Mouse (Mus musculus): Measurements from ENCODE around the gene Gm20388. TPM values are rescaled to one million over a fixed set of nuclear protein-coding genes. Genes with fewer than 3 reads are reported as not detected.

Gene Gm20388
- 28.4 and 30.8 TPM in 2 replicates for polyA plus RNA-seq (2012; rRNA removed)

GRCm38 (mm10) chr8:119910547-119911257 is at the start of gene Gm20388:
Gm20388 (plus strand) TSS chr8:119910841.

GRCm38 (mm10) chr8:119861706-119862389 is 48.8 kb upstream of the Gm20388 start, which contains the start of gene Klhl36:
Klhl36 (plus strand) TSS chr8:119862266.

DNA sequence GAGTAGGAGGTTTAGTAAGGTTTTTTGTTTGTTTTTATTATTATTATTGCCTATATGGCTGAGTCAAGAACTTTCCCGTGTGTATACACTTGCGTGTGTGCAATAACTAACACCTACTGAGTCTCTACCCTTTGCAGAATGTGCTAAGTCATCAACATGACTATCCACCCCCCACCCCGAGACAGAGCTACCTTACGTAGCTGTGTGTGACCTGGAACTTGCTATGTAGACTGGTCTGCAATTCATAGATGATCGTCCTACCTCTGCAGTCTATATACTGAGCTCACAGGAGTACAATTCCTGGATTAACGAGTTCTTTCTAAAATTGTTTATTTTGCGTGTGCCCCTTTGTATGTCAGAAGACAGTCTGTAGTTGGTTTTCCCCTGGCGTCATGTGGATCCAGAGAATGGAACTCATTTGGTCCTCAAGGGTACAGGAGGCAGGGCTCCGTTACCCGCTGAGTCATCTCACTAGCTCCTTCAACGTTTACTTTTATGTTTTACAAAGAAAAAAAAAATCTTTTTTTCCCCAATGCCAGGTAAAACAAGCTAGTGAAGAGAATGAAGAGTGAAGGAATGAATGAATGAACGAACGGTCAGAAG is 596 bp upstream of the Gm20388 start, which contains the start of gene Usp10:
TSS of gene Usp10 (plus strand) at position 417 of the 603 bp plus-strand sequence.

GRCm38 (mm10) chr8:119992249-119992648 is 81.6 kb downstream of the Gm20388 start, which contains the start of gene Crispld2:
Crispld2 (plus strand) TSS chr8:119992438.

DNA sequence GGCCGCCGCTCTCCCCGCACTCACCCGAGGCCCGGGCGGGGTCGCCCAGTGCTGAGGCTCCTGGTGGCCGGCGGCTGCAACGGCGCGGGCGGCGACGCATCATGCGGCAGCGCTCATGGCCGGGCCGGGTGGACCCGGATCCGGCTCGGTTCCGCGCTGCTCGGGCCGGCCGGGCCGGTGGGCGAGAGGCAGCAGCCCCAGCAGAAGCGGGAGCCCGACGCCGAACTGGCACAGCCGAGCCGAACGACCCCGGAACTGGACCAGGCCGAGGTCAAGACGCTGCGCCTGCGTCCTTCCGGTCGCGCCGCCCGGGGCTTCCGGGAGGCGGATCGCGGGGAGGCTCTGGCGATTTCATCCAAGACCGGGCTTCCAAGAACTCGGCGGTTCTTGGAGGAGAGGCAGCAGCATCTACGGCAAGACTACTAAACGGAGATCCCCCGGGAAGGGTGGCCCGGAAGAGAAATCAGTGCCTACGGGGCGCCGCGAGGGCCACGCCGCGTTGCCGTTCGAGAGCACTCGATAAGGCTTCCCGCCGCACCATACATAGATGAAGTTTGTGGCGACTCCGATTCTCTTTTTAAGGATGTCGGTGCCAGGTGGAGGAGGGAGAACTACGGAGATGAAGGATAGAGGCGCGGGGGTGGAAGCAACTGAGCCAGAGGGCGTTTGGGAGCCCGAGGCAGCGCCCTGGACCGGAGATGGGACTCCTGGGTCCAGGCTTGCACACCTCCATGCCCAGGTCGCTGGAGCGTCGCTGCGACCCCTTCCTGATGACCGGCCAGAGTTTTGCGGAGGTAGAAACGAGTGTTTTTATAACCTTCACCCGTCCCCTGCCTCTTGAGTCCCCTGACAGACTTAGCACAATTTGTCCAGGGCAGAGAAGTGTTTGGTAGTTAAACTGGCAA is 190.7 kb downstream of the Gm20388 start, which contains the start of gene Zdhhc7:
TSS of gene Zdhhc7 (minus strand) at position 415 of the 905 bp plus-strand sequence.

DNA sequence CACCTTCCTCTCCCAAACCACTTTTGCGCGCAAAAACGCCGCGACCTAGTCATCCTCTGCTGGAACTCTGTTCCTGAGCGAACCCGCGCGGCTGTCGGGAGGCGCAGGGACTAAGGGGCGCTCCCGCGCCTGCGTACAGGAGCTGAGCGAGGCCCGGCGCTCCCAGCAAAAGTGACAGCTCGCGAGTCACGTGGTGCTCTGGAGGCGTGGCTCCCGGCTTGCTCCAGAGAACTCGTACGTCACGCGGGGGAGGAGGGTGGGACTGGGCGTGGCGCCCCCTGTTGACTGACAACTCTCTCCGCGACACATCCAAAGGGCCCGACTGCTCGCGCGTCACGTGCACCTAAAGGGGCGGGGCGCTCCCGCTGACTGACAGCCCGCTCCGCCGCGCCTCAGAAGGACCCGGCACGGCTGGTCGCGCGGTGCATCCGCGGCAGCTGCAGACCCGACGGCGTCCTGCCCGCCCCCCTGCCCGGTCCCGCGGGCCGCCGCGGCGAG is 203.2 kb downstream of the Gm20388 start, which contains the start of gene 6430548M08Rik:
TSS of gene 6430548M08Rik (plus strand) at position 395 of the 498 bp plus-strand sequence.

DNA sequence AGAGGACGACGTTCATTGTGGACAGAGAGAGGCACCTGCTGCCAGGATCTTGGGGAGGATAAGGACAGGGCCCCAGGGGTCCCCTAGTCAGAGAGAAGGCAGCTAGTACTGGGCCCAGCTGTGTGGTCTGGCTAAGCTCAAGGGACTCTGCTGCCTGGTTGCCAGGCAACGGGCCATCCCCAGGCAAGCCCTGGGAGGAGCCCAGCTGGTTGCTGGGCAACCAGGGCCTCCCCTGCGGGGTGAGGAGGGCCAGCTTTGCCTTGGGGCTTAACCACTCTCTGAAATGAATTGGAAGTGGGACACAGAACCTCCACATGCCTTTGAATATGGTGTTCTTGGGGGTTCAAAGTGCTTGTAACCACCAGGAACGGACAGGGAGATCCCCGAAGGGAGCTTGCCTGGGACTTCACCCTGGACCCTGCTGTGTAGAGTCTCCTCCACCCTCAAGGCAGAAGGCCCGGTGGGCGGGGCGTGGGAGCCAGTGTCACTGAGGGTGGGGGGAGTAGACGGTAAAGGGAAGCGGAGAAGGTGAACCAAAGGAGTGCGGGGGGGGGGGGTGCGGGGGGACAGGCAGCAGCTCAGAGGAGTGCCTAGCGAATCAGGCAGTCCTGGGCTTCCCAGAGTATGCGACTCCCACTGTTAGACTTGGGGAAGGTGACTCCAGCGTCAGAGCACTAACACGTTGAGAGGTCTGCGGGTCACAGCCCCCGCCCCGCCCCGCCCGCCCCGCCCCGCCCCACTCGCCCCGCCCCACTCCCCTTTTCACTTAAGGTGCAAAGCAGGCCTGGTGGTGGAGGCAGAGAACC is 266.9 kb downstream of the Gm20388 start, which contains the start of gene Fam92b:
TSS of gene Fam92b (minus strand) at position 149 of the 806 bp plus-strand sequence.

GRCm38 (mm10) chr8:120227891-120228591 is 317.4 kb downstream of the Gm20388 start, which contains the start of gene Gse1:
Gse1 (plus strand) TSS chr8:120228456.

DNA sequence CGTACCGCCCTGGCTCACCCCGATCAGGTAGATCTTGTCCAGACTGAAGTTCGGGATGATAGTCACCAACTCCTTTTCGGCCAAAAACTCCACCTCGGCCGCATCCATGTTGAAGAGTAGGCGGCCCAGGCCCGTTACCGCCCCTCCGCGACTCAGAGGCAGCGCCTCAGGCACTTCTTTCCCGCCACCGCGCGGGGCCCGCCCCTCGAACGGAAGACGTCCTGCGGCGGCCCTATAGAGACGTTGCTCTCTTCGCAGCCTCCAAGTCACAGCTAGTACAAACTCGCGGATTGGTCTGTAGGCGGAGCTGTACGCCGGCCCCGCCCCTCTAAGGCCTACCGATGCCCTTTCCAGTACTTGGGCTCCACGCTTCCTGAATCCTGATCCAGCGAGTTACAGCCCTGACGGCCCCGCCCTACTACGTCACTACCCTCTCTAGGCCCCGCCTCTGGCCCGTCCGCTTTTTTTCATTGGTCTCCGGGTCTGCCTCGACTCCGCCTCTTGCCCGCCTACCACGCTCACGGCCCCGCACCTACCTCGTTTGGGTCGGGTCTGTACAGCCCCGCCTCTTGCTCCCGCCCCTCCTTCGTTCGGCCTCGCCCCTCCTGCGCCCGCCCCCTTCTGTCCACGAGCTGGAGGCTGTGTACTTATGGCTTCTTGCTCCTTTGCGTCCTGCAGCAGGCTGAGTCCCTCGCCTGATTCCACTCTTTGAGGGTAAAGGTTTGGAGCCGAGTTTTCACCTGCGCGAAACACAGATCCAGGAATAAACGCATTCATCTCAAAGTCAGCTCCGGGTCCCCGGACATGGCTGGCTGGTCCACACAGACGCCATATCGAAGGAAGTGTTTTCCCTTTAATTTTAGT is 678.5 kb downstream of the Gm20388 start, which contains the start of gene Gins2:
TSS of gene Gins2 (minus strand) at position 397 of the 864 bp plus-strand sequence.

DNA sequence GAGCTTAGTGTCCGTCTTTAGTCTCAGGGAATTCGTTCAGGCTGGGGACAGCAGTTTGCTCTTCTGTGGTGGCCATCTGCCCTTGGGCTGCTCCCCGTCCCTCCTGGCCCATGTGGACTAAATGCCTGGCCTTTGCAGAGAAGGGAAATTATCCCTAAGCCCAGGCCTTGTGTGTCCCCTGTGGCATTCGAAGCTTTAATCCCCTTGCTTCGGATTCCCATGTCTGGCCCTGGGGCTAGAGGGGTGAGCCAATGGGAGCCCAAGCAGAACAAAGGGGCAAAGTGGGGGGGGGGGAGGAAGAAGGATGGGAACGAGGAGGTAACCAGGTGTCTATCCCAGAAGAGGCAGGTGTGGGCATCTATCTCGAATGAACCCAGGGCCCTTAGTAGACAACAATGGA is 736.9 kb downstream of the Gm20388 start, which contains the start of gene 1190005I06Rik:
TSS of gene 1190005I06Rik (minus strand) at position 101 of the 400 bp plus-strand sequence.

DNA sequence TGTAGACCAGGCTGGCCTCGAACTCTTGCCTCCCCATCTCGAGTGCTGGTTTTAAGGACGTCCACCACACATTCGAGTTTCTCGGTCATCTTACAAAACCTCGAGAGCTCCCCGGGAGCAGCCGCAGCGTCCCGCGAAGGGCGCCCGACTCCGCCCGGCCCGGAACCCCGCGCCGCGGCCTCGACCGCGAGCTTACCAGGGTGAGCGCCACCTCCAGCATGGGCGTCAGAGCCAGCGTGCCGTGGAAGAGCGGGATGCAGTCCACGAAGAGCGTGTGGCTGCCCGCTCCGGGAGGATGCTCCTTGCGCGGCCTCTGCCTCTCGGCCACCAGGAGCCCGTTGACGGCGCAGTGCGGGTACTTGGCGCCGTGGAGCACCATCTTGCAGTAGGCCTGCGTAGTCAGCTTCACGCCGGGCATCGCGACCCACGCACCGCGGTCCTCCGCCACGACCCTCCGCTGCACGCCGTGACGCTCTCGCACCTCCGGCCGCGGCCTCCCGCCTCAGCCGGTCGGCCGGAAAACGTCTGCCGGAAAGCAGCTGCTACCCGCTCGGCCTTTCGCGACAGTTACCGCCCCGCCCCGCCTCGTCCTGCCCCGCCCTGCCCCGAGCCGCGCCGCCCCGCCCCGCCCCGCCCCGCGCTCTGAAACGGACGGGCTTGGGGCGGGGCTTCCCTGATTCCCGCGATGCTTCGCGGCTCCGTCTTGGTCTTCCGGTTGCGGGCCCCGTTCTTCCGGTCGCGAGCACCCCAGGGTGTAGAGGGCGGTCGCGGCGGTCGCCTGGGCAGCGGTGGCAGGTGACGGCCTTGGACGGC is 757.1 kb downstream of the Gm20388 start, which contains the start of the genes Gm27021 and Cox4i1:
TSS of gene Gm27021 (minus strand) at position 519 of the 813 bp plus-strand sequence.
TSS of gene Cox4i1 (plus strand) at position 662 of the 813 bp plus-strand sequence.

GRCm38 (mm10) chr8:120668374-120668905 is 757.8 kb downstream of the Gm20388 start, which contains the start of gene Emc8:
Emc8 (minus strand) TSS chr8:120668573.

GRCm38 (mm10) chr8:120735770-120736481 is 825.3 kb downstream of the Gm20388 start, which contains the start of gene Irf8:
Irf8 (plus strand) TSS chr8:120736358.

GRCm38 (mm10) chr8:121084210-121084951 is 1173.7 kb downstream of the Gm20388 start, which contains the start of gene Foxf1:
Foxf1 (plus strand) TSS chr8:121084386.

DNA sequence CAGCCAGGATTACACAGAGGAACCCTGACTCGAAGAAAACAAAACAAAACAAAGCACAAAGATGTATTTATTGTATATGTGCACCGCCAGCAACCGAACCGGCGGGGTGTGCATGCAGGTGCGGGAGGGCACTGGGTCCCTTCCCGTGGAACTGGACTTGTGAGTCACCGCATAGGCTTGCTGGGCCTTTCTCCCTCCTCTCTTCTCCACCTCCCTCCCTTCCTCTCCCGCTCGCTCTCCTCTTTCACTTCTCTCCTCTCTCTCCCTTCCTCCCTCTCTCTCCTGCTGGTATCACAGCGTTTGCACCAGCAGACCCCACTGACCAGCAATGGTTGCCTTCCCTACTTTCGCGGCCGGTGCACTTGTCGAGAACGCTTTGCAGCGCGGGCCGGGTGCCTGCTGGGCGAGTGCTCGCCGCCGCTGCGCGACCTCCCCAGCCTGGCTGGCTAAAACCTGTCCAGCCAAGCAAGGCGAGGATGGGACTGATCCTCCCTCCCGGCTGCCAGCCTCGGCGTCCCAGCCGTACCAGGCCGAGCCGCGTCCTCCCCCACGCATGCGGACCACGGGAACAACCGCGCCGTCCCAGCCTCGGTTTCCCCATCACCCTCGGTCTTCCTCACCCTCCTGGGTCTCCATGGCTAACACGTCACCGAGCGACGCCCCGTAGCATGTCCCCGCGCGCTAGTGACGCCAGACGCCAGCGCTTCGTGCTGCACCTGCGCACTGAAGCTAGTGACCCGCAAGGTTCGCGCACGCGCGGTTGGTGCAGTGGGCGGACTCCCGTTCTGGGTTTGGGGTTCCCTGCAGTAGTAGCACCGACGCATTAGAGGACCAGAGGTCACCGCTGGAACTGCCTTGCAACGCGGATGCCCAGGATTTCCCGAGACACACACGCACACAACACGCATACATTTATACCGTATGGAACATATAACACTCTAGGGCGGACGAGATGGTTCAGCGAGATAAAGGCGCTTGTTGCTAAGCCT is 1197.3 kb downstream of the Gm20388 start, which contains the start of gene Mthfsd:
TSS of gene Mthfsd (minus strand) at position 725 of the 989 bp plus-strand sequence.

